Mouse (Mus musculus) ES-E14 (cell line): ENCODE results near the gene Gpm6a. TPM values are rescaled to one million over a fixed set of nuclear protein-coding genes. Genes with fewer than 3 reads are reported as not detected.

ENCODE experiments used
- DNase-seq: peaks from one replicate; pipeline ENCODE4 v3.0.0-alpha.2; 2013; ENCODE audit warnings: low read depth, low spot score
- H3K27ac ChIP-seq: 2 replicates; pipeline ENCODE4 v1.5.1; 2012; ENCODE audit warnings: low read depth, mild to moderate bottlenecking, low read length, moderate library complexity, mixed read lengths; ENCODE audit not compliant: poor library complexity, insufficient read depth, severe bottlenecking
- H3K36me3 ChIP-seq: 2 replicates; pipeline ENCODE4 v1.6.1; 2012; ENCODE audit warnings: mild to moderate bottlenecking, low read length, moderate library complexity, mixed read lengths; ENCODE audit not compliant: control insufficient read depth, poor library complexity, insufficient read depth, severe bottlenecking
- H3K4me1 ChIP-seq, 2 experiments: fragments of 150-350 bp in 1 of 2; sonication (generic) in 1 of 2; 2 replicates each; pipeline ENCODE4 v1.6.1; 2012; ENCODE audit warnings: low read length in 2 of 2, mild to moderate bottlenecking in 1 of 2, mixed read lengths in 1 of 2; ENCODE audit not compliant: control insufficient read depth in 2 of 2, insufficient read depth in 2 of 2, poor library complexity in 1 of 2
- H3K4me3 ChIP-seq, 2 experiments: fragments of 150-350 bp in 1 of 2; sonication (generic) in 1 of 2; 2 replicates each; pipeline ENCODE4 v1.5.1; 2012; ENCODE audit warnings: low read length in 2 of 2, low read depth in 1 of 2, mild to moderate bottlenecking in 1 of 2, mixed read lengths in 1 of 2; ENCODE audit not compliant: insufficient read depth in 1 of 2, poor library complexity in 1 of 2, severe bottlenecking in 1 of 2
- H3K9ac ChIP-seq: 2 replicates; pipeline ENCODE4 v1.6.1; 2012; ENCODE audit warnings: low read depth, mild to moderate bottlenecking, low read length, mixed read lengths; ENCODE audit not compliant: poor library complexity, insufficient read depth, severe bottlenecking
- H3K9me3 ChIP-seq: fragments of 150-350 bp; sonication (generic); 2 replicates; pipeline ENCODE4 v1.6.1; 2012; ENCODE audit warnings: low read depth, mild to moderate bottlenecking, low read length; ENCODE audit not compliant: control insufficient read depth, insufficient read depth
- CHD2 ChIP-seq: IDR thresholded peaks from 2 replicates; pipeline ENCODE4 v1.6.1; 2014; ENCODE audit warnings: mild to moderate bottlenecking, low read depth, low read length, inconsistent platforms
- HCFC1 ChIP-seq: IDR thresholded peaks from 2 replicates; pipeline ENCODE4 v1.6.1; 2012; ENCODE audit warnings: low read length, inconsistent platforms, borderline replicate concordance; ENCODE audit not compliant: insufficient read depth
- MAFK ChIP-seq: IDR thresholded peaks from 2 replicates; pipeline ENCODE4 v1.6.1; 2014; ENCODE audit warnings: mild to moderate bottlenecking, low read depth, low read length, inconsistent platforms; ENCODE audit not compliant: insufficient read depth
- ZC3H11A ChIP-seq: IDR thresholded peaks from 2 replicates; pipeline ENCODE4 v1.6.1; 2012; ENCODE audit warnings: low read depth, mild to moderate bottlenecking, inconsistent platforms, low read length, borderline replicate concordance
- ZNF384 ChIP-seq: IDR thresholded peaks from 2 replicates; pipeline ENCODE4 v1.6.1; 2012; ENCODE audit warnings: low read depth, low read length, inconsistent platforms
- in situ Hi-C, 2 experiments: fragments of 600-800 bp; cut with MboI; formaldehyde crosslinking; loops; one replicate each; pipeline ENCODE4 v1.15.1; 2025; ENCODE audit warnings: low sequenced_read_pairs in 2 of 2, inconsistent platforms in 1 of 2; ENCODE audit not compliant: unreplicated experiment in 2 of 2
- total RNA-seq: library from RNA; depleted of rRNA; stranded (reverse); fragments of 300-350 nt; gene quantifications from 2 replicates; pipeline ENCODE4 v1.2.3, GENCODE M21; 2012

Gene Gpm6a
- total RNA-seq, 1 experiment, result 0.85 TPM

DNA sequence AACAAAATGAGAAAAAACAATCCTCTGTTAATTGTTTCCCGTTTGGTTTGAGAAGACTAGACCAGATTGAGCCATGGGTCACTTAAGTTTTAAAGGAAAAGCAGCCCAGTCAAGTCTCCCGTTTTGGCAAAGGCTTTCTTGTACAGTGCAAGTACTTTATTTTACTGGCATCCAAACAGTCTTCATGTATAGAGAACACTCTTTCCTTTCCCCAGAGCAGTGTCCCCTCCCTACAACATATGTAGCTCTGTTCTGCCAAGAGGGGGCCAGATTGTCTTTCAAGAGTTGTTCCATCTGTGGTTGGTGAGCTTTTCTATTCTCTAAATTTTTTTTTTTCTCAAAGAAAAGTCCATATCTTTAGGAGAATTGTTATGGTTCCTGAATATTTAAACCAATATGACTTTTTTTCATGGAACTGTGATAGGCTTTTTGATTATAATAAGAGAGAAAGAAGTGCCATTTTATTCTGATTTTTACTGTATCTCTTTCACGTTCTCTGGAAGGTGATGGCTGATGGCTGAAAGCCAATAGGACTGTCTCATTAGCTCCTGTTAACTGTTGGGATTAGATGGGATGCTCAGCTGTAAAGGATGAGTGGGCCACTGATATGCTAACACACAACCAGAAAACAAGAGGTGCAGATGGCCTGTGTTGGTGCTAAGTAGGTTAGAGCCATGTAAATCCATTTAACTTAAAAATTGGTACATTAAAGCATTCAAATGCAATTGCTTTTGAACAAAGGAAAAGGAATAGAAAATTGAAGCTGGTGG is 37.4 kb downstream of the Gpm6a start:
- no peak for TF ChIP-seq MAFK
- Histone ChIP-seq H3K4me1 (no peaks in the 10 kb centered on the region), H3K27ac (no peak overlapping the region), H3K36me3 (no peaks in the 10 kb centered on the region), H3K9ac (no peak overlapping the region), H3K9me3 (no peaks in the 10 kb centered on the region), H3K4me3 (no peak overlapping the region)
- no peak for DNase-seq
- in situ Hi-C loops, result no loop called here

DNA sequence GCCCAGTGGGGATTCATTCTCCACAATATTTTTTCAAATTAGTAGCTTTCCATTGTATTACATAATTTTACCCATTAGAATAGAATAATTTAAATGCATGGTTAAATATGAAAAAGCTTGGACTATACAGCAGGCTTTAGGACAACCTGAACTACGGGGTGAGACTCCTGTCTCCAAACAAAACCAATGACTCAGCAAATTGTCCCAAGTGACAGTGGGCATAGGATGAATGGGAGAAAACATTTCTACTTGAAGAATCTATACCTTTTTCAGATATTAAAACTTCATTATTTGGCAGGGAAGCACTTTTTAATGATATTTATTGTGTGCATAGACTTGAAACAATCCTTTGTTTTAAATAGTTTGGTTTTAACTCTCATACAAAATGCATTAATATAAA is 41.0 kb downstream of the Gpm6a start:
- no peak overlapping the region for H3K27ac ChIP-seq
- no peaks in the 10 kb centered on the region for H3K9me3 ChIP-seq
- no peaks in the 10 kb centered on the region for H3K4me1 ChIP-seq
- TF ChIP-seq CHD2, result no peak
- TF ChIP-seq ZNF384, result no peak
- TF ChIP-seq MAFK, result peak; percentile 80
- H3K4me3 ChIP-seq, result no peak overlapping the region
- no peak overlapping the region for H3K9ac ChIP-seq
- H3K36me3 ChIP-seq, result no peaks in the 10 kb centered on the region
- in situ Hi-C loops, result no loop called here
- no peak for DNase-seq

DNA sequence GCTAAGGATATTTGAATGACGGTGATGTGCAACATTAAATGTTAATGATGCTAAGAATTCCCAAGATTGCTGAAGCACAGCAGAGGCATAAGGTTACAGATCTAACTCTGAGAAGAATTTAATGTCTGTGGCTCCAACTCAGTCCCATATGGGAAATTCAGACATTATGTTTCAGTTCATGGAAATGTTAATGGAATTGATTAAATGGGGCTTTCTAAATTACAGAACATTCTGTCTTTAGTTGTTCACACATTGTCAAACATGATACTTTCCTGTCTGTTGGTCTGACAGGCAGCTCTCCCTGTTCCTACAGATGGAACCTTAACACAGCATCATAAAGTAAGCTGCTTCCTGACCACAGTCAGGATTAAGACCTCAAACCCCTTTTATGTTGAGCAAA is 47.8 kb downstream of the Gpm6a start:
- H3K9ac ChIP-seq, result no peak overlapping the region
- in situ Hi-C loops, result no loop called here
- no peak for DNase-seq
- H3K27ac ChIP-seq, result no peak overlapping the region
- no peaks in the 10 kb centered on the region for H3K4me1 ChIP-seq
- H3K36me3 ChIP-seq, result no peaks in the 10 kb centered on the region
- no peak for TF ChIP-seq CHD2
- TF ChIP-seq HCFC1, result no peak
- TF ChIP-seq MAFK, result no peak
- TF ChIP-seq ZC3H11A, result no peak
- no peak for TF ChIP-seq ZNF384
- H3K9me3 ChIP-seq, result no peaks in the 10 kb centered on the region
- H3K4me3 ChIP-seq, result no peak overlapping the region

DNA sequence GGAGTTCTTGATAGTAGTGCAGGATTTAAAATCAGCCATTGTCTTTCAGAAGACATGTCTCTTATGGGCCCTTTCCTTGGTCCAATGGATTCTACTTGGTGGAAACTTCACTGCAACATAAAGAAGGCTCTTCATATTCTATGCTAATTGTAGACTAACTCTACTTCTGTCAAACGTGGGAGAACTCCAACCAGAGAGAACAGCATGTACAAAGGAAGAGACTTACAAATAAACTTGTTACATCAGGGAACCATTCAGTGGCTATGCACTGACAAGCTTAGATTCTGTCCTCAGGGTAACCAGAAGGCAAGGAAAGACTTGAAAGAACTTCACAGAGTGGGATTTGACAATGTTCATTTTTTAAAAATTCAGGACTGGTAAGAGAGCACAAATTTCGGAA is 48.3 kb downstream of the Gpm6a start:
- in situ Hi-C loops, result no loop called here
- no peak overlapping the region for H3K4me3 ChIP-seq
- no peaks in the 10 kb centered on the region for H3K4me1 ChIP-seq
- TF ChIP-seq HCFC1, result no peak
- TF ChIP-seq MAFK, result no peak
- TF ChIP-seq ZNF384, result no peak
- TF ChIP-seq CHD2, result no peak
- TF ChIP-seq ZC3H11A, result no peak
- no peaks in the 10 kb centered on the region for H3K36me3 ChIP-seq
- H3K9me3 ChIP-seq, result no peaks in the 10 kb centered on the region
- no peak overlapping the region for H3K27ac ChIP-seq
- DNase-seq, result no peak
- no peak overlapping the region for H3K9ac ChIP-seq

DNA sequence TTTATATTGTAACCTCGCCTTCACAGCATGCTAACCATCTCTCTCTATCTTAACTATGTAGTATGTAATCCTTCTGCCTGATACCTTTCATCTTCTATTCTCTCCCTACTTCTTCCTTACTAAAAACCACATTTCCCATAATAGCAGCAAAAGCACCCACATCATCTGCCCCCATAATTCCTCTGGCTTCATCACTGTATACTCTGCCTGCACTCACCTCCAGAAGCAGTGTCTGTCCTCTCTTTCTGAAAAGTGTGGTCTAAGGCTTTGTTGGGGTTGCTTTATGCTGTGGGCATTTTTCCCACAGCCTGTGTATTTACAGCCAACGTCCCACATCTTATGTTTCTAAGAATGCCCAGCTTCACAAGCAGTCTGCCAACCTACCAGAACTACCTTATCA is 57.6 kb downstream of the Gpm6a start:
- in situ Hi-C loops, result no loop called here
- no peaks in the 10 kb centered on the region for H3K9me3 ChIP-seq
- TF ChIP-seq CHD2, result no peak
- TF ChIP-seq HCFC1, result no peak
- TF ChIP-seq MAFK, result no peak
- TF ChIP-seq ZNF384, result no peak
- no peak for TF ChIP-seq ZC3H11A

More for the DNA sequence above, 57.6 kb downstream of the Gpm6a start:
- no peak for DNase-seq
- no peak overlapping the region for H3K9ac ChIP-seq
- H3K4me3 ChIP-seq, result no peak overlapping the region
- H3K27ac ChIP-seq, result no peak overlapping the region
- no peaks in the 10 kb centered on the region for H3K4me1 ChIP-seq
- no peaks in the 10 kb centered on the region for H3K36me3 ChIP-seq
